Mouse (Mus musculus) CH12F3 (cell line): ENCODE measurements around the gene Fam155a.
"Not testable (repeated sequence)": the region's sequence is repeated elsewhere in the genome, so short reads cannot be mapped to it uniquely, and the experiment has no call there.

Experiments
- in situ Hi-C: fragments of 300-500 bp; cut with MboI; formaldehyde crosslinking; loops from 2 replicates; pipeline ENCODE4 v1.14.3; 2020; ENCODE audit warnings: low sequenced_read_pairs

The Fam155a gene

DNA sequence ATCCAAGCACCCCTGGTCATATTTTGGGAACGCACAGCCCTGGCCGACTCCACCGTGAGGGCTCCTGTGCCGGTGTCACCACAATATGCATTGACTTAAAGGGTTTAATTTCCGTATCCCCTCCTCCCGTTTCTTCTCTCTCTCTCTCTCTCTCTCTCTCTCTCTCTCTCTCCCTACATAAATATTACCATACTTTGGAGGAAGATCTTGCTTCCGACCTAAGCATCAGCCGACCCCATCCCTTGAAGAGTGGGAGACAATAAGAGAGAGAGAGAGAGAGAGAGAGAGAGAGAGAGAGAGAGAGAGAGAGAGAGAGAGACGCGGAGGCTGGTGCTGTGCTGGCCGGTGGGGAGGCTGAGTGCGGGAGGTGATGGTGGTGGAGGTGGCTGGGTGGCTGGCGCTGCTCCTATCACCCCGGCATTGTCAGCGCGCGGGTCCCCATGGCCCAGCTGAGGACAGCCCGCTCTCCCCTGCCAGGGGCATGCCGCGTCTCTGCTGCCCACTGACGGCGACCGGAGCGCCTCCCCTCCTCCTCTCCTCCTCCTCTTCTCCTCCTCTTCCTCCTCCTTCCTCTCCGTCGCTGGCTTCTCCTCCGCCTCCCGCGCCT, at the start of gene Fam155a:
TSS of gene Fam155a (minus strand) at position 163 of the 607 bp plus-strand sequence.
- in situ Hi-C loops = no loop called here

DNA sequence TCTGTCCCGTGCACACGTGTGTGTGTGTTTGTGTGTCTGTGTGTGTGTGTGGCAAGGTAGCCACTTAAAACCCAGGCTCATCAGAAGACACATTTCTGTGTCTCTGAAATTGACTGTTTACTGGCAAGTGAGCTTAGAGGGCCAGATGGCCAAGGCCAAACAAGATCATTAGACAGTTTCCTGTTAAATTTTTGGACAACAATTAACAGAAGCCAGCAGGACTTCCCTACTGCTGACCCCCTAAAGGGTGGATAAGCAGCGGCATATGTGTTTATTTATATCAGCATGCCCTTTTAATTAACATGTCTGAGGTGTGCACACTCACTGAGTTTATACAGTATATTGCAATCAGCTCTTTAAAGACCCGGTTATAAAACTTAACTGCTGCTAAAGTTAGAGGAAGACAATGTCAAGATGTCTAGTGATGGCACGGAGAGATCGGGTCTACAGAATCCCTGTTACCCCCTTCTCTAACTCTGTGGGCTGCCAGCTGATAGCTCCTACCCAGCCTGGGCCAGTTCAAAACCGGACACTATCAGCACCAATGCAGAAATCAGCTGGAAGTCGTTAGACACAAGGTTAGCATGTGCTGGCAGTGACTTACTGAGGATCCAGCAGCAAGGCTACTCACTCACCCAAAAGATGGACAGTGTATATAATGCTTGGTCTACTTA, 42.4 kb upstream of the Fam155a start:
- in situ Hi-C loops = no loop called here

DNA sequence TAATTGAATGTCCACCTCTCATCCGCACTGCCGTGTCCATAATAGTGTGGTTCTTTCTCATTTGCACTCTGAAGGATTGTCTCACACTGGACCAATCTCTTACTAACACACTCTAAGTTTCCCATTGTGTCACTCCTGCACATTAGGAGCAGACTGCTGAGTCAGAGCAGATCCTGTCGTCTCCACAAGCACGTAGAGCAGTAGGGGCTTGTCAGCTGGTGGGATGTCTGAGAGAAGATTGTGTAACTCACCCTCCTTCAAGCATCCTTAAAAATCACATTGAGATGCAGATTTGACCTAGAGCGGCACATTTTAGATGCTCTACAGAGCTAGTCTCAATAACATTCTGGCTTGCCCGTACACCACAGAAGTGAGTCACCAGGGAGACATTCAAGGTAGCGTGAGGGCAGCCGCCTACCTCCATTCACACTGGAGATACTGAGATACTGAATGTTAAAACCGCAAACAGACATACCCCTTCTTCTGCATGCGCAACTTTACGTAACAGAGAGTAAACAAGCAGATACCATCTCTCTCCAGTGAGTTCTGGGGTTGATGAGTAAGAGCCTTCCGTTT, 40.1 kb upstream of the Fam155a start:
- in situ Hi-C loops = no loop called here

DNA sequence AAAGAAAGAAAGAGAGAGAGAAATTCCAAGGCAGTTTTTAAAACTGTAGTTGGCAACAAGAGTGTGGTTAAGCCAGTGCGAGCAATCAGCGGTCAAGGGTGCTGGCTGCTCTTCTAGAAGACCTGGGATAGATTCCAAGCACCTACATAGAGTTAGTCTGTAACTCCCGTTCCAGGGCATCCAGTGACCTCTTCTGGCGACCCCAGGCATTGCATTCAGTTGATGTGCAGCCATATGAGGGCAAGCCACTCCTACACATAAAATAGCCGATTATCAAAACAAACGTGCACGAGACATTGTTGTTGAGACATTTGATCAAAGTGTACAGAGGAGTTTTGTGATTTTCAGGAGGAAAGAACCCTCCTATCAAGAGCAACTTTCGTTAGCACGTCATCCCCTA, 37.6 kb upstream of the Fam155a start:
- in situ Hi-C loops = no loop called here

DNA sequence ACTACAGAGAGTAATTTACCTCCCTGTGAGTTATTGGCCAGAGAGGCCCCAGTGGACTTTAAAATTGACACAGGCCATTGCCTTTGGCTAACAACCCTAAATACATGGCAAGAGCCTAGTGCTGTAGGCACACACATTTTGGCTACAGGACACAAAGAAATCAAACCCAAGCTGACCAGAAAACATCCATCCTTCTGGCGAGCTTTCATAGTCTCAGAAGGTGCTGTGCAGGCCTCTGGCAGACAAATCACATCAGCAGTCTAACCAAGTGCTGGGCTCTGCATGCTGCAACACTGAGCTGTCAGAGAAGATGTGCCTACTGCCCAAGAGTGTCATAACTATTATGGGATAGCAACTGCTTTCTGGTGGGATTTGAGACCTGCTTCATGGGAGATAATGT, 34.7 kb upstream of the Fam155a start:
- in situ Hi-C loops = no loop called here

DNA sequence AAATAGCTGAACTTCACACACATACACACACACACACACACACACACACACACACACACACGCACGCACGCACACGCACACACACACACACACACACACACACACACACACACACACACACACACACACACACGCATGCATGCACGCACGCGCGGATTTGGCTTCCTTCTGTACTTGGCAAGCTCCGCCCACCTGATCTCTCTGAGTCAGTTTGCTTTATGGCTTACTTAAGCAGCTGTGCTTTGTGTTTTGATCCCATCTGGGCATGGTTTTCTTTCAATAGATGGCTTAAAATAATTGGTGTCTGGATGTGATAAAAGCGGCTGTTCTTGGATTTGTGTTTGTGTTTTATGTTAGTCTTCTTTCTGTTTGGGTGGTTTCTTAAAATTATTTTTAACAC, 29.4 kb upstream of the Fam155a start:
- in situ Hi-C loops = not testable (repeated sequence)

DNA sequence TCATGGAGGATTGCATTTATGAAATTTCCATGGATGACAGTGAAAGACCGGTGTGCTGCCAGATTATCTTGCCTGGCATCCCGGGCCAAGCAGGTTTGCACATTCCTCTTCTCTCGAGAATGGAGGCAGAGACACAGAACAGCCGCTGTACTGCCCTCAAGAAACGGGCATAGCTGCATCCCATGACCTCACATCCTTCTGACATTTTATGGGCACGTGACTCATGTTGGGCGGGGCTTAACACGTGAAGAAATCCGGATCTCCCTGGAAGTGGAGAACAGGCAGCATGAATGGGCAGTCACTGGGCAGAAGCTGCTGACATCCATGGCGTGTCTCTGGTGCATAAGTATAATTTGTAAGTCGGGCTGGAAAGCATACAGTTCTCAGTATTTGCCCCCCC, 29.0 kb upstream of the Fam155a start:
- in situ Hi-C loops = no loop called here

DNA sequence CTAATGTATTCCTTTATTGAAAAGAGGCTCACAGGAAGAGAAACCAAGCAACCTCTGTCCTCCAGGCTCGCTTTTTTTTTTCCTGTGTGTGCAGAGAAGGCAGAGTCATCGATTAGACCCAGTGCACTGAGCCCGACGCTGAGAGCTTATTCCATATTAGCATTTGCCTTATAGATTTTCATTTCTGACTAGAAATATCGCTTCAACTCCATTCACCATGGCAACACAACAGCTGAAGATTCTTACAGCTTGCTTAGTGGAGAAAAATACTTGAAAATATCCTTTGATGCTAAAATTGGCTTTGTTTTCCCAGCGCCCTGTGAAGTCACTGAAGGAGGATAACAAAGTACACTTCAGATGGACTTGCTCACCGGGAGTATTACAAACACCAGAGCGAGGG, 26.6 kb upstream of the Fam155a start:
- in situ Hi-C loops = no loop called here

DNA sequence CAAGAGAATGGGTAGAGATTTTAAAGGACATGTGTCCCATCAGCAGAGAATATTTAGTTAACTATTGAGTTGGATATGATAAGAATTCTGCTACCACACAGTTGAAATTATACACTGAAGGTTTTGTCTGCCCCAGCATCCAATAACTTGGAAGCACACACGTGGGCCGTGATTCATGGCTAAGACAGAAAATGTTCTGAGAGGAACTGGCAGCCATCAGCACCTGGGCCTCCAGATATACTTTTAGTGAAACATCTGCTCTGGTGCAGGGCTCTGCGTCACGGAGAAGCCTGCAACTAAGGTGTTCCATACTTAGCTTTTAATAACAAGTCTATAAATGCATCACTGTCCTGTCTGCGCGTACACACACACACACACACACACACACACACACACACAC, 24.8 kb upstream of the Fam155a start:
- in situ Hi-C loops = no loop called here

DNA sequence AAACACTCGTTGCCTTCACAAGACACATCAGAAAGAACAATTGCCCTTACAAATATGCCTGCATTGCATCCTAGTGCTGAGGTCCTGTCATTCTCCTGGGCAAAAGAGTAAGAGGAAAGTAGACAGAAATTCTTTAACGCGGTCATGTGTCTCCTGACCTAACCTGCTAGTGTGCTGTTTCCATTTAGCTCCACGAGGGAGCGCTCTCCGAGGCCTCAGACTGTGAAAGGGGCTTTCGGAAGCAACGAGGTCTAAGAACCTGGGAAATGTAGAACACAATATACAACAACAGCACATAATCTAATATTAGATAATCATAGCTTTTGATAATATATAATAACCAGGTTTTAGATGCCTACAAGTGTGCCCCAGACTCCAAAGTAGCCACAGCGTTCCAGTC, 22.4 kb upstream of the Fam155a start:
- in situ Hi-C loops = no loop called here

DNA sequence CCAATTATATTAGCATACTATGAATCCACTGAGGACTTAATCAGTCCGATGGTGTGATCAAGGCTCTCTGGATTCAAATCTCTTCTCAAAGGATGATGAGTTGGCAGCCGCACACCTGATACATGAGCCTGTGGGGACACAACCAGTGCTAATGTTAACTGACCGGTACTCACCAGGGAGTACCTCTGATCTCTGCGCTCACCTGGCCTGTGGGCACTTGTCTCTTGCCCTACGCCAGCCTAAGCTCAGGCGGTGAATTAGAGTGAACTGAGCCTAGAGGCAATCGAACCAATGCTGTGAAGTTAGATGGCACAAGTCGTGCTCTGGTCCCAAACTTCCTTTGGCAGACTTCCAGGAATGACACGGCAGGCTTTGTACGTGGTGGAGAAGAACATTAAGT, 9.4 kb upstream of the Fam155a start:
- in situ Hi-C loops = no loop called here

DNA sequence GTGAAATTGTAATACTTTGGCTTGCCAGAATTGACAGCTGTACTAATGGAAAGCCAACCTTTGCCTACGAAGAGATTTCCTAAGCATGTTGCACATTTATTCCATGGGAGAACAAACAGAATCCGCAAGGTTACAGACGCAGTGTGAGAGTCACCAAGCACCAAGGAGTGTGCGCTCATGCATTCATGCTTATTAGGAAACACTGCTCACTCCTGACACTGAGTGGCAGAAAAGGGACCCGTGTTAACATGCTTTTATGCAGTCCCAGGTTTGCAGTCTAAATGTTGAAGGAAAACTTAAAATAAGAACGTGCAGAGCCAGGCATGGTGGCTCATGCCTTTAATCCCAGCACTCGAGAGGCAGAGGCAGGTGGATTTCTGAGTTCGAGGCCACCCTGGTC, 7.2 kb upstream of the Fam155a start:
- in situ Hi-C loops = no loop called here

DNA sequence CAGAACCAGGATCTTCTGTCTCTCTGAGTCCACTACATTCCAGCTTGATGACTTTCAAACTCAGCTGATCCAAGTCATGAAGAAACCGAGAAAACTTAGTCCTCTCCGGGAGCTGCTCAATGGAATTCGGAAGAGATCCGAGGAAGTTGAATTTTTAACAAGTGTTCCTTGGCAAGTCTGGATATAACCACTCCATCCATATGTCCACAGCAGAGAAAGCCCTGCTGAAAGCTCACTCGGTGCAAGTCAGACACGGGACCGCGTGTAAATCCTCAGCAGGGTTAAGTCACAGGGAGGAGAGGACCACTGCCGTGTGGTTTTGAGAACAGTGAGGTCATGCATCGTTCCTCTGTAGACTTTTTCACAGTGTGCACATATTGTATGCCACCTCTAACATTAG, 5.9 kb upstream of the Fam155a start:
- in situ Hi-C loops = no loop called here

DNA sequence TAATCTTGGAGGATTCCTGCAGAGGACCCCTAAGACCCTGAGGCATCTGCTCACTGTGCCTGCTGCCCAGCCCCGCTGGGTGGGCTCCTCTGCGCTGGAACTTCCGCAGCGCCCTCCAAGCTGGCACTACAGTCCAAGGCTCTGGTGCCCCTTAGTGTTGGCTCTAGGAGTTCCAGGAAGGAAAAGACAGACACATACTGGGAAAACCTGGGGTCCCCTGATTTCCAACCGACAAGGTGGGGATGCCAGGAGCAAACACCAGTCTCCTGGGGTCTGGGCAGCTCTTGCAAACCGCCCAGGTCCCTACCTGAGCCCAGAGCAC, 1.5 kb upstream of the Fam155a start:
- in situ Hi-C loops = no loop called here

DNA sequence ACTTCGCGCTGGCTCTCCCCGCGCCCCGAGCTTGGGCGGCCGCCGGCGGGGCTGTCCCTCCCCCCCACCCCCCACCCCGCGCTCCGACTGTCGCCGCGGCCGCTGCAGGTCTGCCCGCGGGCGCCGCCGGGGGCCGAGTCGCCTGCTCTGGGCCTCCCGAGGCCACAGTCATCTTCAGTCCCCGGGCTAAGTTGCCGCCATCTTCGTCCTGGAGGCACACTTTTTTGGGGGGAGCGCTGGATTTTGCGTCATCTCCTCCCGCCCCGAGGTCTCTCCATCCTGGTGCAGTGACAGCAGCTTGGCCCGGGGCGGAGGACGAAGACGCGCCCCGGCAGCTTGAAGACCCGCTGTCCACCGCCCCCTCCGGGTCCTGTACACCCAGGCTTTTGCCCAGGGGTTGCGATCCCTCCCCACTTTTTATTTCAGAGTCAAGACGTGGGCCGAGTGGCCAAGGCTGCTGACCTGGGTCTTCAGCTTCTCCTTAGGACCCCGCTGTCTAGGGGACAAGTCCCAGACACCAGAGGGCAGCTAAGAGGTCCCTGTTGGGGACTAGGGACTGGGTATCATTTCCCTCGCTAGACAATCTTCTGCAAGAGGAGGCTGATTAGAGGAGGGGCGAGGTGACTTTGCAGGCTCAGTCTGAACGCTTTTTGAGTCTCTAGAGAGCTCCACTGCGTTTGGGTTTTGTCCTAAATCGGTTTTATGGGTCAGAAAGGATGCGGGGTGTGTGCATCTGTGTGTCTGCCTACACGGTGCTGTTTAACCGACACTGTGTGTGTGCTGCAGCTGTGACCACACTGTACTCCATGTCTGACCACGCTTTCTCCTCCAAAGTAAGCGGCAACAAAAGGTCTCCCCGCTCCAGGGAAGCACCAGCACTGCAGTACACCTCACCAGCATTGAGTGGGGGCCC, 901 bp upstream of the Fam155a start:
- in situ Hi-C loops = no loop called here

DNA sequence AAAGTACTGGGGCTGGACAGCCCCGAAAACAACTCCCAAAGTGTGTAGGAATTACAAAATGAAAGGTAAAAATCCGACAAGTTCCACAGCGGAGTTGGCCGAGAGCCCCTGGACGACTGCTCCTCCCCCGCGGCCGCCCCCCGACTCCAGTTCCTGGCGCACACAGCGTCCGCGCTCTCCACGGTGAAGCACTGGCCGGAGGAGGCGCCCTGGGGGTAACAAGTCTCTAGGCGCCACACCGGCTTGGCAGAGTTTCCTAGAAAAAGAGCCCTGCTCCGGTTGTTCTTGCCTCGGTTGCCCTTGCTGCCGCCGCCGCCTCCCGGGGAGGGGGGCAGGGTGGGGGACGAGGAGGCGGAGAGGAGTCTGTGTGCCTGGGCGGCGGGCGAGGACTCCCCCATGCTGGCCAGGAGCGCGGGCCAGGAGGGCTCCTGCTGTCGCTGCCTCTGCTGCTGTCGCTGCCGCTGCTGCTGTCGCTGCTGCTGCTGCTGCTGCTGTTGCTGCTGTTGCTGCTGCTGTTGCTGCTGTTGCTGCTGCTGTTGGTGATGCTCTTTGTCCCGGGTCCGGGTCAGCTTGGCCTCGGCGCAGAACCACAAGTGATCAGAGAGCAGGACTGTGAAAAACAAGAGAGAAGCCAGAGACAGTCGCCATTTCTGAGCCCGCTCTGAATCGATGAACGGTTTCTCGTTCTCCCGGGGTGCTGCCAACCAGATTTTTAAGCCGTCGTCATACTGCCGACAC, 531 bp downstream of the Fam155a start:
- in situ Hi-C loops = no loop called here

DNA sequence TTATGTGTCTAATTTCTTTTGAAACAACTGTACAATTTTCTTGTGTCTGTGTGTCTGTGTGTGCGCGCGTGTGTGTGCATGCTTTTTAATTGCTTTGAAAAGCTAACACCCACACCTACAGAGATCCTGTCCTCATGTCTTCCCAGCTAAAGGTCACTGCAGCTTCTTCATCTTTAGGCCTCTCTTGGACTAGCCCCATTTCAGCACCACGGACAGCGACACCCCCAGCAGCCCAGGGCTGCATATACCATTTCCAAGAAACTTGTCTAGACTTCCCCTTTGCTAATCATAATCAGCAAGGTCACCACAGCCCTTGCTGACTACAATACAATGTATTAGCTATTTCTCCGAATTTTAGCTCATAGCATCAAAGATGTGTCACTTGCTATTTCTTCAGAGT, 1.9 kb downstream of the Fam155a start:
- in situ Hi-C loops = no loop called here

DNA sequence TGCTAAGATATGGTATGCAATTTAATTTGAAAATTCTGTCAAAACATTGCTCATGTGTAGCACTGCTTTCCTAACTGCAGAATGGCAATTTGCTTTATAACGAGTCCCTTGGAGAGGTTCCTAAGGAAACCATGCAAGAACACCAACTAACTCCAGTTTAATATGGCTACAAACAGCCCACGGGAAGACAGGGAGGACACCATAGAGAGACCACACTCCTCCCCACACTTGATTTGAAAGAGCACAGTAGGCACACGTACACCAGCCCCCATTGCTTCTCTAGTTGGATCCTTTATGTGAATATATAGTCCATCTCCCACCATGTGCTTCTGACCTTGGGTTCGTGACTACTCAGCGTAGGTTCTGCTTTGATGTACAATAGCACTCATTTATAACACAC, 35.8 kb downstream of the Fam155a start:
- in situ Hi-C loops = no loop called here

DNA sequence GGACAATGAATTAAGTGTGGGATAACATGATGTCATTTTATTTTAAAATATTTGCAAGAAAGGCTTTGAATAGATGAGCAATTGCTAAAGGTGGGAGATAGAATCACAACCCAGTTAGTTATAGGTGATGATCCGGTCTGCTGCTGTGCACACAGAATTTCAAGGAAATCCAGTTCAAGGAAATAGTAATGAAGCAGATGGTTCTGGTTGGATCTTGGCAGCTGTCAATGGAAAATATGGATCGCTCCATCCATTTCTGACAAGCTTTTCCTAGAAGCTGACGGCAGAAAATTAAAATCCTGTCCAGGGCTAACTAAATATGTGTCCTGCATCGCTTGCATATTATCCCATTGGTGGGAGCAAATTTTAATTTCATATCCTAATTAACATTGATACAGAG, 61.2 kb downstream of the Fam155a start:
- in situ Hi-C loops = no loop called here

DNA sequence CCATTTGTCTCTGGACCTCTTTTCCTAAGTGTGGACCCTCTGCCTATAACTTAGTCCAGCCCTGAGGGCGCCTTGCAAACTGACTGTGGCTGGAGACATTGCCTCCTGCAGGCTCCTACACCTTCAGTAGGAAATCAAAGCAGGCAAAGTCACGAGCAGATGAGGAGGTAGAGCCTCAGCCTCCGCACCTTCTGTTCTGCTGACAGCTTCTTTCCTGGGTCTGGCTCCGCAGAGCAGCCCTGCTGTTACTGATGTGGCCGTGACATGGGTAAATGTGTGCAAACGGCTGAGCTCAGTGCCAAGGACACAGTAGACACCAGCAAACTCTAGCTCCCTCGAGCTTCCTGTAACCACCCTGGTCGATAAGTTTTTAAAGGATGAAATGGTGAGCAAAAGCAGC, 63.5 kb downstream of the Fam155a start:
- in situ Hi-C loops = no loop called here

DNA sequence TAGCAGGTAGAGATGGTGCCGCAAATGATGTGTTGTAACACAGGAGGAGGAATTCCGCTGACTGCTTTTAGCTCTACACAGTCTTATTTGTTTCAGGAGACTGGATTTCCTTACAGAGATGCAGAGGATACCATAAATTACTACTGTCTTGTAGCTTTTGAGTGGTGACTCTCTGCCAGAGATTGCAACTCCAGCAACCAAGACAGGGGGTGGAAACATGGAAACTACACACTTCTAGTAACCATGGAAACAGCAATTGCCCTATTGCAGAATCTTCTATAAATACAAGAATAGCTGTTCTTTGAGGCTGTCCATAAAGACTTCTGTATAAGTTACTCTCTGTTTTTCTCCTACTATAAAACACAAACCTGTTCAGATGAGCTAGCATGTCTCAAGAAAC, 76.2 kb downstream of the Fam155a start:
- in situ Hi-C loops = no loop called here
